Mouse (Mus musculus) adrenal gland, postnatal 4 days (tissue): Measurements from ENCODE around the gene Setd7. TPM values are rescaled to one million over a fixed set of nuclear protein-coding genes. Genes with fewer than 3 reads are reported as not detected.

Experiments used
- DNase-seq, 2 experiments: peaks; one replicate each; pipeline ENCODE4 v3.0.0; 2021 to 2022; ENCODE audit warnings: low spot score in 2 of 2, mixed read lengths in 2 of 2
- total RNA-seq, 2 experiments: library from RNA; stranded (reverse); gene quantifications; 2 replicates each; pipeline ENCODE4 v1.2.3; 2021

Setd7 gene
- total RNA-seq, 2 experiments from 2014 or later = 28.6 to 30.7 TPM

DNA sequence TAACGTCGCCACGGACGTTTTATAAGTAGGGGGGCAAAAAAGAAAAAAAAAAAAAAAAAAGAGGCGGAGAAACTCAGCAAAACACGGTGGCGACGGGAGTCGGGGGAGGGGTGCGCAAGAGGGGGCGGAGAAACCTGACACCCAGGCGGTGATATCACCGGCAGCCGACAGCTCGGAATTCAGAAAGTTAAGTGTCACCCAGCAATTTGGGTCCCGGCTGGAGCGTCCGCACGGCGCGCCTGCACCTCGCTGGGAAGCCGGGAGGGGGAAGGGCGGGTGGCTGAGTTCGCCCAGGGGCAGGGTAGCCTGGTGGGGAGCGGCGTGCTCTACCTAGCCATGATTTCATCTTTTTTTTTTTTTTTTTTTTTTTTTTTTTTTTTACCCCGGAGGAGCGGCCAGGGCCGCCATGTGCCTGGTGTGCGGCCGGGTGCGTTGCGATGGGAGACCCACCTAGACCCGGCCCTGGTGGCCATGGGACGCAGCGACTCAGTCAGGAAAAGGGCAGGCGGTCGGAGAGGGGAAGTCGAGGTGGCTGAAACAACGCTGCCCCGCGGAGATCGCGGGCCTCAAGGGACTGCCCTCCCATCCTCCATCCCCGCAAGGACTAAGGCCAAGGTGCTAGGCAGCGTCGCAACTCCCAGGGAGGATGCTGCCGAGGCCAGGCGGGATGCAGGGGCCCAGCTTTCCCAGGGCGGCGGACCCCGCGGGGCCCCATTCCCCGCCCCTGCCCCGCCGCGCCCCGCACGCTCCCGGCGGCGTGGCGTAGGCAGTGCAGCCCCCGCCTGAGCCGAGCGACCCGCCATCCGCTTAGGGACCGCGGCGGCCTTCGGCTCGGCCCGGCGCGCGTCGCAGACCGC lies 857 bp downstream of the Setd7 start:
- peak; percentile 56 for DNase-seq

DNA sequence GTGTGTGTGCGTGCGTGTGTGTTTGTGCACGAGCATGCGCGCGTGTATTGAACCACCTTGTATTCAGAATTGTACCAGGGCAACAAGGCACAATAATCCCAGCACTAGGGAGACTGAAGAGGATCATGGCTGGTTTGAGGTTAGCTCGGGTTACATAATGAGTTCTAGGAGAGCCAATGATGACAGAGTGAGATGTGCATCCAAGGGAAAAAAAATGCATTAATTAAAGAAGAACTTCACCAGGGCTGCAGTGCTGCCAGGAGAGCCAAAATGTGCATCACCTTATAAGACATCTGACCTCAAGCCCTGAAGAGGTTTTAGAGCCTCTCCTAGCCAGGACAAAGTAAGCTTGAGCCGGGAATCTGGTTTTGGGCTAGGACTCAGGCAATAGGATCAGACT lies 5.1 kb downstream of the Setd7 start:
- no peak for DNase-seq

DNA sequence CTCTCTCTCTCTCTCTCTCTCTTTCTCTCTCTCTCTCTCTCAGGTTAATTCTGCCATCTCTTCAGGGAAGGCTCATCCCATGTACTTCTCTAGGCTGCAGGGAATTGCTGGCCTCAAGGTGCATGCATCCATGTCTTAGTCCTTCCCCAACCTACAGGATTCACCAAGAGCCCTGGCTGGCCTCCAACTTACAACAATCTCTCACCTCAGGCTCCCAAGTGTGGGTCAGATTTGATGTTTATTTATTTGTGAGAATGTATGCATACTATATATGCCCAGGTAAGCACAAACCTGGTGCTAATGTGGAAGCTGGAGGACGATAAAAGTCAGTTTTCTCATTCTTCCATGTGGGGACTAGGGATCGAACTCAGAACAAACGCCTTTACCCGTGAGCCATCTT lies 5.8 kb downstream of the Setd7 start:
- DNase-seq = no peak

DNA sequence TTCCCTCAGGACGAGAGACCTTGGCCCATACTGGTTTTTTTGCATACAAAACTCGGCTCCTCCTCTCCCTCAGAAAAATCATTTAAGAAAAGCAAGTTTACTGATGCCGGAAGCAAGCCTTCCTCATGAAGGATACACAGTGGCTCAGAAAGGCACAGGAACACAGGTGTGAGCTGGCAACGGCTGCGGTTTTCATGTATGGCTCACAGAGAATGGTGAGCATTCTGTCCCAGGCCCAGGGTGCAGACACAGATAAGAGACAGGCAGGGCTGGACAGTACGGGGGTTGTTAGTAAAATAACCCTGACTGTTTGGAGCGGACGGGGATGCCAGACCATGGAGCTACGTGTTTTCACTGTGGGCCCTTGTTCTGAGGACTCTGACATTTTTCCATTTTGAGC lies 6.6 kb downstream of the Setd7 start:
- no peak for DNase-seq

DNA sequence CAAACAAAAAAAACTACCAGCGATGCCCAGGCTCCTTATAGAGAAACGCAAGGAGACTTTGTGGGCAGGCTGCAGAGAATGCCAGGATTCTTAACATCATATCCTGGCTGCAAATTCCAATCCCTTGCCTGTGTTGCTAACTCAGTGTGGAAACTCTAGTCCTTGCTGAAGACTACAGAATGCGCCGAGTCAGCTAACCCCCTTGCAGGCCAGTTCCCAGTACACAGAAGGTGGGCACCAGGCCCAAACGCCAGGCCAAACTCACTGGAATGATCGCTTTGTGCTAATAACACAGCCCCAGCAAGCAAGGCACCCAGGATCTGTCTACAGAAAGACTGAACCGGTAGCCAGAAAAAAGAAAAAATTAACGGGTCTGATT lies 7.2 kb downstream of the Setd7 start:
- no peak for DNase-seq

DNA sequence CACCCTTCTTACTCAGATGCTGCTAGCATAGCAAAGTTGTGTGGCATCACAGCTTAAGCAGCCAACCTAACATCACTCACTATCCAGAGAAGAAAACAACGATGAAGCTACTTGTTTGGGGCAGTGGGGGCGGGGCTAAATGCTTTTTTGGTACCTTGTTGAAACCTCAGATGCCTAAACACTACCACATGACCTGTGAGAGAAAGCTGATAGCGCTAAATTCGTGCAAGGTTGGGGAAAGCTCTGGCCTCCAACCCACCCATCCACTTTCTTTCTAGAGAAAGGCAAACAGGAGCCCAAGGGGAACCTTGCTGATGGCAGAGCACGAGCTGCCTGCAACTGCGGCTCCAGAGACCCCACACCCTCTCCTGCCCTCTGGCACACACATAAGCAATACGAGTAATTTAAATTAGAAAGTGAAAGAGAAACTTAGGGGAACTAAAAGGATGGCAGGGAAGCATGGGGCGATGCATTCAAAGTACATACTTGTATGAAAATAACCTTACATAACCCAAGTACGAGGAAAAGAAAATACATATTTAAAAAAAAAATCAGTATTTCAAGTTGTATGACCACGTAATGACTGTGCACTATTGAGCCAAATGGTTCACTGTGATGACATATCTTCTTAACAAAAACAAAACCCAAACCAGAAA lies 7.7 kb downstream of the Setd7 start:
- no peak for DNase-seq

DNA sequence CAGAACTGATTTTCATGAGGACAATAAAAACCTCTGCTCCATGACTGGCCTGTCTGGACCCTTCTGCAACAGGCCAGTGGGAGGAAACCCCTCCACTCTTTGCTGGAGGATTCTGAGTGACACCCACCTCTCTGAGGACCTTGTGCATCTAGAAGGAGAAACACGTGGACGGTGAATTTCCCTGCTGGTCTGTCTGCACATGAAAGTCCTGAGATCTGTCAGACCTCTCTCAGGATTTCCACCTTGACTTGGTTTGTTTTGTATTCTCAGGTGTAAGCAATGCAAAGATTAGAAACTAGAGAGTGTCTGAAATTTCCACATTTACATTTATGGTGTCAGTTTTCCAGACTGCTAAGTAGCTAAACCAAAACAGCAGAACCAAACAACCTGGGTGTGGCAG lies 8.5 kb downstream of the Setd7 start:
- DNase-seq = no peak

DNA sequence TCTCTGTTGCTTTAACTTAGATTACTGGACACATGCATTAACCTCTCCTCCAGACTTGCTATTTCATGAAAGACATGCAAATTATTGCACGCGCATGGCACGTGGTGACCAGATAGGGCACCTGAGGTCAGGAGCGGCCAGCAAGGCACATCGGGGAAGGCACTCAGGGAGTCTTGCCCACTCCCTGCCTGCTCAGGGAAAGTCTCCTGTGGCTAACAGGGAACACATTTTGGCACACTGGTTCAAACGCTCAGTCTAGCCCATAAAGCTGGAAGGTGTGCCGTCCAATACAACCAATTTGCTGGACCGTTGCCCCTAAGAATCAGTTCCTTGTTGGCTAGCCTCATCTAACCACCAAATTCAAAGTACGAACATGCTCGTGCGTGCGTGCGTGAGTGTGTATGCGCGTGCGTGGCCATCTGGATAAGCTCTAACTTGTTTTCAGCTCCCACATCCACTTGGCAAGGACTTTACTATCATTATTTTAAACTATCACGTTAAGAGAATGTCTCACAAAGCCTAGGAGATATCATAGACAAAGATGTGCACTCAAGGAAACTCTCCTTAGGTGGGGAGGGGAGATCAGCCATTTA lies 11.6 kb downstream of the Setd7 start:
- DNase-seq = no peak

DNA sequence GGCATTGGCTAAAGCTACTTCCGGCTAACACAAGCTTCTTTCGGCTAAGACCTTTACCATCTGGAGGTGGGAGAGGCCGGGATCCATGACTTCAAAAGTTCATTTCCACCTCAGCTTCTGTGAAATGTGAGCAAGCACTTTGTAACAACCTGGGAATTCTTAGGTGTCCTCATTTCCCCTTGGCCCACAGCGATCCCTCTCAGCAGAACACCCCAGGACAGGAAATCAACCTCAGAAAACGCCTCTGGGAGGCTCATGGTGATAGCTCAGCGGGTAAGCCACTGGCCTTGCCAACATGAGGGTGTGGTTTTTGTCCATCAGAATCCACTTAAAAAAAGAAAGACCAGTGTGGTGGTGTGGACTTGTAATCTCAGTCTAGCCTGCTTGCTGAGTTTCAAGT lies 13.1 kb downstream of the Setd7 start:
- DNase-seq = no peak

DNA sequence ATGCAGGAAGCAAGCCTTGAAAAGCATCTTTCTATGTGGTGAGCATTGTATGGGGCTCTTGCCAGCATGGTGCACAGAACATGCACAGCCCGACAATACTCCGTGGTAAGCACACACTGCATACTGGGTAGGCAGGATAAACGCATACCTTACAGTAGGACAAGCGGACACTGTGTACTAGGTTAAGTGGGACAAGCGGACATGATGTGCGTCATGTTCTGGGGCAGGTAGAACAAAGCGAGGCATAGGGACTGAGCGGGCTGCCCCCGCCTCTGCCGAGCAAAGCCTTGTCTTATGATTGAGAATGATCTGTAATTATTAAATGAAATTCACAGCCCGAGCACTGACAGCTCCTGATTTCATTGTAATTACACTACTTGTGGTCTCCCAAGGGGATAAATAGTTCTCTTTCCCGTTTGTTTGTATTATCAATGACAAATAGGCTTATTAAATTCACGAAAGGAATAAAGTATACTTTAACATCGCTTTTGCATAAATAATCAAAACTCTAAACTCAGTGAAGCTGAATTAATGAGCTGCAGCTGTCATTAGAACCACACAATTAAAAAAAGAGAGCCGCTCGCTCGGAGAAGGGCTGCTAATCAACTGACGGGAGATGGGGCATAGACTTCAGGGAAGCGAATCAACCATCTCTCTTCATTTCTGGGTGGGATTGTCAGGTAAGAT lies 16.1 kb downstream of the Setd7 start:
- DNase-seq = no peak

DNA sequence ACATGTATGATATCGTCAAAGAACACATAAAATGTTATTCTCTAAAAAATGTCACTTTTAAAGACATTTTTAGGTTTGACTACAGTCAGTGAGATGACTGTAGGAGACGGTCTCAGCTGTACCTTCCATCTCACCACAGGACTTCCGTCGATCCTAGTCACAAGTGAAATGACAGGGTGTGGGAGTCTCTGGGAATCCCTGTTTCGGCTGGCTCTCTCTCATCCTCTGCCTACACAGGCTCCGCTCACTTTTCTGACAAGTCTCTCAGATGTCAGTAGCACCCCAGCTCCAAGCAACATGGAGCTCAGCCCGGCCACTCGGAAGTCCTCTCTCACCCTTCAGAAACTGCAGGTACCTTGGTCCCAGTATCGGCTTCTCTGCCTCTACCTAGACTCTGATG lies 20.0 kb downstream of the Setd7 start:
- DNase-seq = no peak

DNA sequence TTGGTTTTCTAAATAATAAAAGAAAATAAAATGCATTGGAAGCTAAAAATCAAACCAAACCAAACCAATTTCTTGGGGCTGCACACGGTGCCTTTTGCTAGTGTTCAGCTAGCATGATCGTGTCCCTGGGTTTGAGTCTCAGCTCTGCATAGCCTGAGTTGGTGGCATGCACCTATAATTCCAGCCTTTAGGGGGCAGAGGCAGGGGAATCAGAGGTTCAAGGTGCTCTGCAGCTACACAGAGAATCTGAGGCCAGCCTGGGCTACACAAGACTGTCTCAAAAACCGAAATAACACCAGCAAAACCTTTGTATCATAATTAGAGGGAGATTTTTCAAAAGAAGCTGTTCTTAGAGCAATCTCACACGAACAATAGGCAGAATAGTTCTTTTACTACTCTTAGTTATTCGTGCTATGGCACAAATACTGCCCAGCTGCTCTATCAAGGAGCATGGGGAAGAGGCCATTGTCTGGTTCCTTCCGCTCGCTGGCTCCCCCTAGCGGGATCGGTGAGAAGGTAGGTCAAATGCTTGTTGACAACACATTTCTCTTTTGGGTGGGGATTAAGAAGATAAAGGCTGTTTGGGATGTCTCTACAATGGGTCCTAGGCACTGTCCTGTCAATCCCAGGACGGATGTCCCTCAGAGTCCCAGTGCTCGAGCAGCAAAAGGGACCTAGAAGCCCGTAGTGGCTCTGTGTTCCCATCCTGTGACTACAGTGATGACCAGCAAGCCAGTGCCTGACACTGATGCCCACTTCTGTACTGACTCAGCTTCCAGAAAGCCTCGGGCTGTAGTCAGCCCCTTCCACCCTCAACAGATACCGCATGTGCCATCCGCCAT lies 20.9 kb downstream of the Setd7 start:
- peak; percentile 47 to 74 for DNase-seq

DNA sequence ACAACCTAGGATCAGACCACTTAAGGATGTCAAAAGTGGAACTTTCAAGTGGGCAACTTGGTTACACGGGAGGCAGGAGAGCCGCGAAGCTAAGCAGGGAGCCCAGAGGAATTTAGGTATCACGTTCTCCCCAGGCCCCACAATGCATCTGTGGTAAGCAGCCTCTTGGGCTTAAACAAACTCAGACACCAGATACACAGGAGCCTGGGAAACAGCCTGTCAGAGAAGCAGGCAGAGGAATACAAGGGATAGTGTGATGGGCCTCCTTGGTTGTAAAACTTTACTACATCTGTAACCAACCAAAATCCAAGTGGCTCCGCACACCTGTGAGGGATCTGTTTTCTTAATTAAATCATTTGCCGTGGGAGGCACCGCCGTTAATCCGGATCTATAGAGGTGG lies 26.7 kb downstream of the Setd7 start:
- no peak for DNase-seq

DNA sequence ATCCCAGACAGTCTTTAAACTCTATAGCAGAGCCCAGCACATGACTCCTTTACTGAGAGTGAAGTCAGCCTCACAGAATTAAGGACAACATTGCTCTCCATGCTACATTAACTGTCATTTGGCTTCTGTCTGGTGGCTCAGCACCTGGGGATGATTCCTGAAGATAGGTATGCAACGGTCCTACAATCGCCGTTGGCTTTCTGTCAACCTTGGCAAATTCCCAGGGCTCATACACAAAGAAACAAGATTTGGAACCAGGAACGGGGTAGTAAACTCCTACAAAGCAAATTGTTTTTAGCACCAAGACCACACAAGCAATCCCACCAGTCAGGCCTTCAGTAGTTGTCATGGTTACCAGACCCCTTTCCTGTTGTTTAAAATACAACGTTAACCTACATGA lies 27.1 kb downstream of the Setd7 start:
- DNase-seq = no peak

DNA sequence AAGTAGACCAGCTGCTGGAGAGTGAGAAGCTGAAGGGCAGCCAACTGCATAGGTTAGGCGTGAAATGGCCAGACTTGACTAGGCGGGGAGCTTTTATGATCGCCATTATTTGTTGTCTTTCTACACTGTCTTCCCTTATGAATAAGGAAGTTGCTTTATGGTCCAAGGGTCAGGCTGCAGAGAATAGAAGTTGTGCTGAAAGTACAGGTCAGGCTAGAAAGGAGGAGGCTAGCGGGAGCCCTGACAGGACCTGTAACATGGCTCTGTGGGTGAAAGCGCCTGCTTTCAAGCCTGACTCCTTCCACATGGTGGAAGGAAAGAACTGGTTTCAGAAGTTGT lies 28.4 kb downstream of the Setd7 start:
- no peak for DNase-seq

DNA sequence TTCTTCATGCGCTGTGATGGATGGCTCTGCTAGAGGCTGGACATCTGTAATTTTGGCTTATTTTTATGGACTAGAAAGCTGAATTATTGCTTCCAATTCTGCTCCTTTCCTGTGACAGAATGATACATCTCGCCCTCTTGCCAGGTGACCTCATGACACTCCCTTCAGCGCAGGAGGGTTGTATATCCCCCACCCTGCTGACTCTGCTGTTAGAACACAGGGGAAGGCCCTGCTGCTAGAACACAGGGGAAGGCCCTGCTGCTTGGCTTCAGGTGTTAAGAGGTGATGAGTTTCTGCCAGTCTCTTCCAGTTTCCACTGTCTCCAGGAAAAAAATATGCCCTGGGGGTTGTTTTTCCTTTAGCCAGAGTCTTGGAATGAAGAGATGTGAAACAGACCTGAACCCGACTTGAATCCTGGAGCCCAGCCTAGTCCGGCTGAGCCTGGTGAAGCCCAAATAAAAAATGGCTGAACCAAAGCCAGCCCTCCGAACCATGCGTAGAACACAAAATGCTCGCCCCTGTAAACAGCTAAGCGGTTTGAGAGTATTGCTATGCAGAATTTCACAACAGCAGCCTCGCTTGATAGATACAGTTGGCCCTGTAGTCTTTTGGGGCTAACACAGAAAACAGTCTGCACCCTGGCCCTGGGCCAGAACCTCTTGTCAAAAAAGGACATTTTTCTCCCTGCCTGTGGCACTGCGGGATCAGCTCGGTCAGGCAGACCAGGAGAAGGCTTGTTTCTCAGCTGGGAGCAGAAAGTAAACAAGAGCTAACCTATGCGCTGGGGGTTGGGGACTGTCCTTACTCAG lies 29.0 kb downstream of the Setd7 start:
- DNase-seq = peak; percentile 19 to 26

DNA sequence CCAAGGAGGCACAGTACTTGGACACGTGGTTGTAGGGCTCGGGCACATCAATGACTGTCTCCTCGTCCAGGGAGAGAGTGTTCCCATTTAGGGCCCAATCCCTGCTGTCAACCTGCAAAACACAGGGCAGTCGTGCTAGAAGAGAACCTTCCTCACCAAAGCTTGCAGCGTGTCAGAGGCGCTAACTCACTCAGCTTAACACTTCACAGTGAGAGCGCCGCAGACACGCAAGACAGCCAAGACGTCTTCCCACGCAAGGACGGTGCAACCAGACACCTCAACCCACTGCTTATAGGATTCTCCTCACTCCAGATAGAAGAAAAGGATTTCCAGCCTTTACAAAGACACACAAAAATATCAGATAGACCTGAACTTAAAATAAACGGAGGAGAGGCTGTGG lies 33.8 kb downstream of the Setd7 start:
- DNase-seq = no peak

DNA sequence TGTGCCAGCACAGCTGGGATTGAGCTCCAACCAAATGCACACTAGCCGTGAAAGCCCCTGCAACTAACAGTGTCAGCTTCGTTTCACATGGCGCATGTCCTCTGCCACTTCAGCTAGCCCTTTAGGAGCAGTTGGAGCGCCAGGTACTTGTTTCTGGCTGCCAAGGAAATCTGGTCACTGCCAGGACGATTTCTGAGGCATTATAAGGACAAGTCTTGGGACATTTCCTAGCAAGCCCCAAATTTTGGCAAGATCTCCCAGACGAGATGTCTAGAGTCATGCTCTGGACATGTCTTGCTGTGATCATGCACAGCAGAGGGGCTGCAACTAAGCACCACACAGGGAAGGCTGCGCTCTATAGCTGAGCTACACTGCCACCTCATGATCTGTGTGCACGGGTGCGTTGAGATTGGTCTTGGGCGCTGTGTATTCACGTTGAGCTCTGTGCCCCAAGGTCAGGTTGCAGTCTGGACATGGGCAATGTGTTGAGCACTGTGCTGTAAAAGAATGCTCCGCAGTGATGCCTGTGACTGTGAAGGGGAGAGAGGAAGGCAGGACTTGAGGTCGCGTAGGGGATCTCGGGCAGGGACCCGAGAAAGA lies 35.4 kb downstream of the Setd7 start:
- DNase-seq = no peak

DNA sequence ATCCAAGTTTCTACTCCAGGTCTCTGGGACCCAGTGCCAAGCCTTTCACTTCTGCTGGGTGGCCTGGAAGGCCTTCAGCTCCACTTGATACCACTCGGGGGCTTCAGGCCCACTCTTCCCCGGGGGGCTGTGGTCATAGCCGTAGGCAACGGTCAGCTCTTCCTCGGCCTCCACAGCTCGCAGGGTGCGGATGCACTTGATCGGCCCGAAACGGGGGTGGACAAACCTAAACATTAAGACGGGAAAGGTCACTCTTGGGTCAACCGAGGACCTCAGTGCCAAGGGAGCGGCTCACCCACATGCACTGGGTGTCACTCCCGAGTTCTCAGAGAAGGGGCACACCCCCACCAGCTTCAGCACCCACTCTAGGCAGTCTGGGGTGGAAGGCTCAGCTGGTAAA lies 39.4 kb downstream of the Setd7 start:
- DNase-seq = no peak

DNA sequence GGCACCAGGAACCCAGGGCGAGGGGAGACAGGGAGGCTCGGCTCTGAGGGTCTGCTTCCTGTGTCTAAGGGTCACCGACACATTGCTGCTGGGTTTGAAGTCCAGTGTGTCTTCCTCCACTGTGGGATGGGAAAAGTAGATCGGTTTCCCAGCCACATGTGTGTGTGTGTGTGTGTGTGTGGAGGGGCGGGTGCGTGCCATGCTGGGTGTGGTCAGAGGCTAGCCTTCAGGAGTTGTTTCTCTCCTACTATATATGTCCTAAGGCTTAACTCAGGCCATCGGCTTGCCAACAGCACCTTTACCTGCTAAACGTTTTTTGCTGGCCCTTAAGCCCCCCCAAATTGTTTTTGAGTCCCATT lies 41.9 kb downstream of the Setd7 start:
- DNase-seq = no peak
